Mouse (Mus musculus): ENCODE measurements around the gene Ttn. TPM values are rescaled to one million over a fixed set of nuclear protein-coding genes. Genes with fewer than 3 reads are reported as not detected.

The Ttn gene
- total and polyA plus RNA-seq, 3 experiments: under 0.01 to 0.03 TPM; not detected in 1

GRCm38 (mm10) chr2:76654646-76655045 lies 327.7 kb downstream of the Ttn start:
- Histone ChIP-seq H3K36me3 (ENCODE audit: control insufficient read depth in 1 of 2, insufficient read depth in 2 of 2, low read length in 2 of 2) (no peaks in the 10 kb centered on the region), H3K9me3 (replicated peaks; ENCODE audit: insufficient read depth, low read length) (no peaks in the 10 kb centered on the region), H3K4me3 (ENCODE audit: control insufficient read depth in 1 of 2, insufficient read depth in 1 of 2, low read depth in 2 of 2, low read length in 2 of 2) (no peak overlapping the region), H3K27me3 (ENCODE audit: control insufficient read depth in 1 of 2, insufficient read depth in 2 of 2, low read length in 2 of 2) (no peaks in the 10 kb centered on the region), H3K27ac (ENCODE audit: control insufficient read depth, low read depth, low read length) (no peak overlapping the region), H3K4me1 (ENCODE audit: control insufficient read depth in 1 of 2, insufficient read depth in 2 of 2, low read length in 2 of 2) (no peaks in the 10 kb centered on the region), H3K79me2 (ENCODE audit: control insufficient read depth, insufficient read depth, low read length, poor library complexity) (no peaks in the 10 kb centered on the region), H3K9ac (ENCODE audit: control insufficient read depth, low read depth, low read length, poor library complexity, severe bottlenecking) (no peak overlapping the region)
- DNase-seq (ENCODE audit: low read depth, low spot score): no peak
- TF ChIP-seq TBP (IDR thresholded peaks at IDR 0.05; ENCODE audit: low read depth, low read length) (no peak), UBTF (IDR thresholded peaks at IDR 0.05; ENCODE audit: borderline replicate concordance, insufficient read depth, low read depth, low read length) (no peak), SIN3A (IDR thresholded peaks at IDR 0.05; ENCODE audit: low read length) (no peak), MXI1 (IDR thresholded peaks at IDR 0.05; ENCODE audit: low read depth, low read length) (no peak), NELFE (IDR thresholded peaks at IDR 0.05; ENCODE audit: low read depth, low read length) (no peak), POLR2A (IDR thresholded peaks at IDR 0.05; ENCODE audit: control insufficient read depth in 1 of 2, insufficient read depth in 1 of 2, low read depth in 1 of 2, low read length in 2 of 2, poor library complexity in 1 of 2) (no peak), USF1 (IDR thresholded peaks at IDR 0.05; ENCODE audit: low read depth, low read length) (no peak), ZNF384 (IDR thresholded peaks at IDR 0.05; ENCODE audit: low read depth, low read length) (no peak), MYB (IDR thresholded peaks at IDR 0.05; ENCODE audit: low read depth, low read length) (no peak), GABPA (IDR thresholded peaks at IDR 0.05; ENCODE audit: low read depth, low read length) (no peak), CTCF (IDR thresholded peaks at IDR 0.05 in 2 of 3, conservative IDR thresholded peaks at IDR 0.05 in 1 of 3; ENCODE audit: control insufficient read depth in 1 of 3, insufficient read depth in 1 of 3, low read depth in 2 of 3, low read length in 3 of 3, poor library complexity in 1 of 3, severe bottlenecking in 1 of 3) (no peak), RAD21 (IDR thresholded peaks at IDR 0.05; ENCODE audit: low read depth, low read length) (no peak), POLR2AphosphoS5 (IDR thresholded peaks at IDR 0.05; ENCODE audit: borderline replicate concordance, low read depth, low read length) (no peak), MAZ (IDR thresholded peaks at IDR 0.05; ENCODE audit: low read depth, low read length) (no peak), MYC (IDR thresholded peaks at IDR 0.05; ENCODE audit: low read depth, low read length) (no peak), TCF12 (IDR thresholded peaks at IDR 0.05; ENCODE audit: low read depth, low read length) (no peak), ETS1 (IDR thresholded peaks at IDR 0.05; ENCODE audit: low read depth, low read length) (no peak)

Other genes with a start within 250 kb of the Ttn start
- 0.52 and 0.54 TPM in 2 replicates for gene Ccdc141, start 188.1 kb upstream of the Ttn start, total RNA-seq (2012; rRNA removed)
- gene Ccdc141, start 188.1 kb upstream of the Ttn start, polyA plus RNA-seq (2012; ENCODE audit: insufficient read depth in 1 of 2, insufficient read length in 2 of 2, low read depth in 1 of 2, low replicate concordance in 2 of 2, missing spikeins in 1 of 2): 1 to 10 TPM in 1 of 2 experiments, not detected in 1; 1.1 TPM

All from MEL (cell line).